Mouse (Mus musculus): ENCODE measurements at regions not wholly inside any gene's neighbourhood (a gene's known extent, or its start where the extent isn't known, plus 50 kb on each side); places are given as distances from the start of the nearest gene placed in this dataset.

DNA sequence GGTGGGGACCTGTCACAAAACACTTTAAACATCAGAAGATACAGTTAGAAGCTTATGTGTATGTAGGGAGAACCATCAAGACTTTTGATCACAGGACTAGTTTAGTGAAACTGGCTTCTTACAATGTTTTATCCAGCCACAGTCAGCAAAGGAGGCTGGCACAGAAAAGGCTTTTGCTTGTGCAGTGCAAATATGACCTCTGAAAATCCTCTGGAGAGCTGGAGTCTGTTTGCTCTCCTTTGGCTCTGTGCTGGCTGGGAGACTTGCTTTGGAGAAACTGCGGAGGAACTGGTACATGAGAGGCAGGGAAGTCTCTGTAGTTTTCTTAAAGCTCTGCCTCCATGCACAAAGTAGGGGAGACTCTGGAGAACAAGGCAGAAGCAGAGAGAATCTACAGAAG lies 497.2 kb upstream of the Pdzrn3 start:
- no peak for DNase-seq (ENCODE audit: low read depth)
- TF ChIP-seq CTCF (IDR thresholded peaks at IDR 0.05; ENCODE audit: borderline replicate concordance, extremely low read depth, insufficient read depth, insufficient read length) (no peak), POLR2A (IDR thresholded peaks at IDR 0.05; ENCODE audit: borderline replicate concordance, extremely low read depth, insufficient read depth, insufficient read length, poor library complexity, severe bottlenecking) (no peak)

DNA sequence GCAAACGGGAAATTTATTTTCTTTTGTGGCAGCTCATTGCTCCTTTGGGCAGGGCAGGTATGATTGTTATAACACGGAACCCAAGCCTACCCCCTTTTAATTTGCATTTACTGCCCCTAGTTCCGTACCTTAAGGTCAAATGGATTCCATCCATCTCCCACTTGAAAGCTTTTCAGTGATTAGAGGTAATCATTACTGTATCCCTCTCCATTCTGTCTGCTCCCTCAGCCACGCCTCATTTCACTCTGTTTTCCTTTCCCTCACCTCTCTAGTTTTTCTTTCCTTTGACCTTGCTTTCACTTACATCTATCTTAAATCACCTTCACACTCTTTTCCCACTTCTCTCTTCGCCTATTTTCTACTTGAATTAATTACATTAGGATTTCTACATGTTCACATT lies 481.2 kb upstream of the Pdzrn3 start:
- DNase-seq (ENCODE audit: low read depth), result no peak
- TF ChIP-seq CTCF (IDR thresholded peaks at IDR 0.05; ENCODE audit: borderline replicate concordance, extremely low read depth, insufficient read depth, insufficient read length) (no peak), POLR2A (IDR thresholded peaks at IDR 0.05; ENCODE audit: borderline replicate concordance, extremely low read depth, insufficient read depth, insufficient read length, poor library complexity, severe bottlenecking) (no peak)

DNA sequence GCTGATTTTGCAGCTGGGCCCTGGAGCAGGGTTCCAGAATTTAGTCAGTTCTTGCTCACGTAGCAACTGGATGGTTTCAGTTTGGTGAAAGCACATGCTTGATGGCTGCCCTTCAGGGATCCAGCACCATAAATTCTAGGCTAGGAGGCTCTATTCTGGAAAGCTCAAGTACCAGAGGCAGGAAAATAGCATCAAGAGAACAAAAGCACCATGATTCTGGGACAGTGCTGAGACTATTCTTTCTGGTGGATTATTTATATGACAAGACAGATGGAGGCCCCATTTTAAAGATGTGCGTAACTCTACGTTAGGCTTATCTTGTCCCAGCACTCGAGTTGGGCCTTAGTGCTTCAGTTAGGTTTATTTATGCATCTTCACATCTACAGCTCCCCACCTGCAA lies 463.0 kb upstream of the Pdzrn3 start:
- no peak for DNase-seq (ENCODE audit: low read depth)
- TF ChIP-seq POLR2A (IDR thresholded peaks at IDR 0.05; ENCODE audit: borderline replicate concordance, extremely low read depth, insufficient read depth, insufficient read length, poor library complexity, severe bottlenecking) (no peak), CTCF (IDR thresholded peaks at IDR 0.05; ENCODE audit: borderline replicate concordance, extremely low read depth, insufficient read depth, insufficient read length) (no peak)

DNA sequence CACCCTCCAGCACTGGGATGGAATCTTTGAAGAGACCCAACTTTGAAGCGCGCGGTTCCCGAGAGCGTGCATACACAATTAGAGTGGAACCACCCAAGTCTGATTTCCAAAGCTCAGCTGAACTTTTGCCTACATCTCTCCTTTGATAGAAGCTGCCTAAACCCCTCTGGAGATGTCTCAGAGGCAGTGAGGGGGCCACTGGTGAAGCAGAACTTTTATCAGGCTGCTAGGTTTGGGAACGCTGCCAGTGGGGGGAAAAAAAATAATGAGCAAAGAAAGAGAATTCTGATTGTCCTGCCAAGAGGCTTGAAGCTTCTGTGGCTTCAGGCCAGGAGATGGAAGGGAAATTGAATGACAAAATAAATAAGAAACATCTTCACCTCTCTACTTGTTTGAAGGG lies 459.9 kb upstream of the Pdzrn3 start:
- peak; percentile 77 for DNase-seq (ENCODE audit: low read depth)
- no peak for TF ChIP-seq CTCF (IDR thresholded peaks at IDR 0.05; ENCODE audit: borderline replicate concordance, extremely low read depth, insufficient read depth, insufficient read length)
- no peak for TF ChIP-seq POLR2A (IDR thresholded peaks at IDR 0.05; ENCODE audit: borderline replicate concordance, extremely low read depth, insufficient read depth, insufficient read length, poor library complexity, severe bottlenecking)

DNA sequence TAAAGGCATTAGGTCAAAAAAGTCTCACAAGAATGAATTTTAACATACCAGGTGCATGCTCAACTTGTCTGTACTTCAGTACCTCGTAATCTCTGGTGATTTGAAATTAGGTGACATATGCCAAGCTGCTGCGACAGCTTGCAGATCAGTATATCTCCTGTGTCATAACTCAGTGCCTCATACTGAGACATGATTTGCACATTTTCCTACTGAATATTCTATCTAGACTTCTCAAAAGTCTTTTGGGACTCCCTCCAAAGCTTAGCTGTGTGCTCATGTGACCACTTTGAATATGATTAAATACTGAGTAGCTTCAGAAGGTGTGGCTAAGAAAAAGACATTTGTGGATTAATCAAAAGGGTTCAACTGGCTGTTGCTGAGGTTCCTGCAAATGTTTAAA lies 416.3 kb upstream of the Pdzrn3 start:
- TF ChIP-seq POLR2A (IDR thresholded peaks at IDR 0.05; ENCODE audit: borderline replicate concordance, extremely low read depth, insufficient read depth, insufficient read length, poor library complexity, severe bottlenecking) (no peak), CTCF (IDR thresholded peaks at IDR 0.05; ENCODE audit: borderline replicate concordance, extremely low read depth, insufficient read depth, insufficient read length) (no peak)

DNA sequence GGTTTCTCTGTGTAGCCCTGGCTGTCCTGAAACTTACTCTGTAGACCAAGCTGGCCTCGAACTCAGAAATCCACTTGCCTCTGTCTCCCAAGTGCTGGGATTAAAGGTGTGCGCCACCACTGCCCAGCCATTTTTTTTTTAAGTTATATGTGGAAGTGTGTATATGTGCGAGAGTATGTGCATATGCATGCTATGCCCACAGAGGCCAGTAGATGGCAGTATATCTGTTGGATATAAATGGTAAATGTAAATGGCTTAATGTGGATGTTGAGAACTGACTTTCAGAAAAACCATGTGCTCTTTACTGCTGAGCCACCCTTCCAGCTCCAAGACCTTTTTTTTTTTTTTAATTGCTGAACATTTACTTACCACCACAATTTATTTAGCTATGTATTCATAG lies 400.2 kb upstream of the Pdzrn3 start:
- TF ChIP-seq POLR2A (IDR thresholded peaks at IDR 0.05; ENCODE audit: borderline replicate concordance, extremely low read depth, insufficient read depth, insufficient read length, poor library complexity, severe bottlenecking) (no peak), CTCF (IDR thresholded peaks at IDR 0.05; ENCODE audit: borderline replicate concordance, extremely low read depth, insufficient read depth, insufficient read length) (no peak; the same call in 1 of the 2 replicates)
- DNase-seq (ENCODE audit: low read depth), result no peak

More for the DNA sequence above, 416.3 kb upstream of the Pdzrn3 start:
- peak; percentile 36 for DNase-seq (ENCODE audit: low read depth)

DNA sequence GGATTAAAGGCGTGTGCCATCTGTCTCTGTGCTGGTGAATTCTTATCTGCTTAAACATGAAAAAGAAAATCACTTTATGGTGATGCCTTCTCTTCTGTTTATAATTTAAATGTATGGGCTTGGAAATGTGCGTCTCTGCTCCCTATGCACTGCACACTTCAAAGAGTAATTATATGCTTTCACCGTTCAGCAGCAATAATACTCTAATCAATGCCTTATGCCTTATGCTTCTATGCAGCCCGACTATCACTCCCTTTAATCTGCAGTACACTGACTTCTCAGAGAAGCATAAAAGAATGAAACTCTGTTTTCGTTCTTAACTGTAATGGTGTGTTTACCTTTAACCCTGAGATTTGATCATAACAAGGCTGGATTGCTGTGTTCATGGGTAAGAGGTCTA lies 395.5 kb upstream of the Pdzrn3 start:
- peak; percentile 31 for DNase-seq (ENCODE audit: low read depth)
- TF ChIP-seq POLR2A (IDR thresholded peaks at IDR 0.05; ENCODE audit: borderline replicate concordance, extremely low read depth, insufficient read depth, insufficient read length, poor library complexity, severe bottlenecking) (no peak), CTCF (IDR thresholded peaks at IDR 0.05; ENCODE audit: borderline replicate concordance, extremely low read depth, insufficient read depth, insufficient read length) (no peak)

DNA sequence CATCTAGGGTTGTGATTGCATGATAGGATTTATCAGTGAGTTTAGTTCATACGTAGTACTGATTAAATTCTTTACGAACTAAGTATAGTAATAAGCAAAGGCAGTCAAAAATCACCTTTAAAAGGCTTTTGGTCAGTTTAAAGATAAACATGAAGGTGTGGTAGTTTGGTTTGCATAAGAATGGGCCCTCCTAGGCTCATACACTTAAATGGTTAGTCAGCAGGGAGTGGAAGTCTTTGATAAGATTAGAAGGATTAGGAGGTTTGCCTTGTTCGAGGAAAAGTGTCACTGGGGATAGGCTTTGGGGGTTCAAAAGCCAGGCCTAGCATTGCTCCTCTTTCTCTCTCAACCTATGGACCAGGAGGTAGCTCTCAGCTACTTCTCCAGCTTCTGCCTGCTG lies 357.4 kb upstream of the Pdzrn3 start:
- no peak for TF ChIP-seq CTCF (IDR thresholded peaks at IDR 0.05; ENCODE audit: borderline replicate concordance, extremely low read depth, insufficient read depth, insufficient read length)
- TF ChIP-seq POLR2A (IDR thresholded peaks at IDR 0.05; ENCODE audit: borderline replicate concordance, extremely low read depth, insufficient read depth, insufficient read length, poor library complexity, severe bottlenecking), result no peak

DNA sequence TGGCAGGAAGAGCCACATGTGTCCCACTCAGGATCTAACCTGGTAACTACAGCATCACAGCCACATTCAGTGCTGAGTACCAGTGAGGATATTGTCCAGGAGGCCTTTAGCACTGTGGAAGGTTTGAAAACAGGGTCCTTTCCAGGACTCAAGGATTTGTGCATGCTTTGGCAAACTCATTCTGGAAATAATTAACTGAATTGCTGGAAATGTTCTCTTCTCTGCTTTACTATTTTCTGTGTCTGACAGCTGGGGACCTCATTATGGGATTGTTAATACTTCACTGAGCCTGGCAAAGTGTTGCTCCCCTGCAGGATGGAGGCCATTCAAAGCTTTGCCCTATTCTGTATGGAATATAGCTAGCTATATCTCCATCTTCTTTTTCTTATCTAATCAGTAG lies 342.8 kb upstream of the Pdzrn3 start:
- TF ChIP-seq CTCF (IDR thresholded peaks at IDR 0.05; ENCODE audit: borderline replicate concordance, extremely low read depth, insufficient read depth, insufficient read length), result no peak
- TF ChIP-seq POLR2A (IDR thresholded peaks at IDR 0.05; ENCODE audit: borderline replicate concordance, extremely low read depth, insufficient read depth, insufficient read length, poor library complexity, severe bottlenecking), result no peak
- DNase-seq (ENCODE audit: low read depth), result peak; percentile 37

More for the DNA sequence above, 357.4 kb upstream of the Pdzrn3 start:
- no peak for DNase-seq (ENCODE audit: low read depth)

DNA sequence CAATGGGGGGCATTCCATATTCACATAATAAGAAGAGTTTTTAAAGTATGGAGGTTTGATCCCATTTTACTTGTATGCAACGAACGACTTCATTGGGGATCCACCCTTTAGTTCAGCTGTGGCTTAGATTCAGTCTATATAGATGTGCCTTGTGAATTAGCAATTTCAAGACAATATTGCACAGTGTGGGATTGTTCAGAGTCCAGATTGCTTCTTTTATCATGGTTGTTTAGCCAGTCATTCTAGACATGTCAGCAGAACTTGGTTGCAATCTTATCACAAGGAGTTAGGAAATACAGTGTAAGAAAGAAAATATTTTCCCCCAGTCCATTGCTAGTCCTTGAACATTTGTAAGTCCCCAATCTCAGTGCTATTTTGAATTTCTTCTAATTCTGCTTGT lies 312.0 kb upstream of the Pdzrn3 start:
- TF ChIP-seq POLR2A (IDR thresholded peaks at IDR 0.05; ENCODE audit: borderline replicate concordance, extremely low read depth, insufficient read depth, insufficient read length, poor library complexity, severe bottlenecking), result no peak
- TF ChIP-seq CTCF (IDR thresholded peaks at IDR 0.05; ENCODE audit: borderline replicate concordance, extremely low read depth, insufficient read depth, insufficient read length), result no peak
- no peak for DNase-seq (ENCODE audit: low read depth)

DNA sequence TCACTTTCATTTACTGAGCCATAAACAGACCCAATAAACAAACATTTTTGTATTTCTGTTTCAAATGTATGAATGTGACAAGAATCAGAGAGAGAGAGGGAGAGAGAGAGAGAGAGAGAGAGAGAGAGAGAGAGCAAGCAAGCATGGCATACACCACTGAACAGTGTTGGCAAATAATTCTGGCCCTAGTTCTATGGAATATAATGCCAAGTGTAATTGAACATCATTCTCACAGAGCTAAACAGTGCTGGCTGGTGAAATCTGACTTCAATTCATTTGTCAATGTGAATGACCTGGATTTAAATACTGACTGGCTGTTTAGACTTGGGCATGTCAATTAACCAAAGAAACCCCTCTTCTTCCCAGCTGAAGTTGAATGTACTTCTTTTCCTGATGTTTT lies 308.9 kb upstream of the Pdzrn3 start:
- TF ChIP-seq CTCF (IDR thresholded peaks at IDR 0.05; ENCODE audit: borderline replicate concordance, extremely low read depth, insufficient read depth, insufficient read length) (no peak), POLR2A (IDR thresholded peaks at IDR 0.05; ENCODE audit: borderline replicate concordance, extremely low read depth, insufficient read depth, insufficient read length, poor library complexity, severe bottlenecking) (no peak)
- peak; percentile 51 for DNase-seq (ENCODE audit: low read depth)

DNA sequence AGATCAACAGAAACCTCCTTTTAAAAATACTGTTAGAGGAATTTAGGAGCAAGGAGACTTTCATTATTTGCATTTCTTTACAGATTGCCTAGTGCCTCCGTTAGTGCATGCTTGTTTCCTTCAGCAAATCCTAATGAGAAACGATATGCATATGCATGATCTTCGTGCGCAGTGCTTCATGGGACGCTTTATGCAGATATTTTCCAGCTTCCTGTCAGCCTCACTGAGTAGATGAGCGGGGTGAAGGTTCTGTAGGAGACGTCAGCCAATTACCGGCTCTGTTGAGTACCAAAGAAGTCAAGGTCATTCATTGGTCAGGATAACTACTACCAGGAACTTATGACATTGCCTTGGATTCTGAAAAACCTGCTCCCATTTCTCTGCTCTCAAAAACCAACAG lies 308.0 kb upstream of the Pdzrn3 start:
- no peak for TF ChIP-seq CTCF (IDR thresholded peaks at IDR 0.05; ENCODE audit: borderline replicate concordance, extremely low read depth, insufficient read depth, insufficient read length)
- TF ChIP-seq POLR2A (IDR thresholded peaks at IDR 0.05; ENCODE audit: borderline replicate concordance, extremely low read depth, insufficient read depth, insufficient read length, poor library complexity, severe bottlenecking), result no peak
- DNase-seq (ENCODE audit: low read depth), result peak; percentile 85

DNA sequence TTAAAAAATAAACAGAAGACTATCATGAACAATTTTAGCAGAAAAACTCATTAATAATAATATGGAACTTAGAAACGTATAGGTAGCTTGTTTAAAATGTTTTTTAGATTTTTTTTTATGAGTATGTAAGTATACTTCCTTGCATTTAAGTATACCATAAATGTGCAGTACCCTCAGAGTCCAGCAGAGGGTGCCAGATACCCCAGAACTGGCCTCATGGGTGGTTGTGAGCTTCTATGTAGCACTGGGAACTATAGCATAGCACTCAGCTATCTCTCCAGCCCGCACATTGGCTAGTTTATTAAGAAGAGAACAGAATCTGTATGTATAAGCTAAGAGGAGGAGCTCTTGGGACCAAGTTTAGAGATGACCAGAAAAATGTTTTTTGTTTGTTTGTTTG lies 306.7 kb upstream of the Pdzrn3 start:
- TF ChIP-seq CTCF (IDR thresholded peaks at IDR 0.05; ENCODE audit: borderline replicate concordance, extremely low read depth, insufficient read depth, insufficient read length) (peak; percentile 32; the same call in 1 of the 2 replicates), POLR2A (IDR thresholded peaks at IDR 0.05; ENCODE audit: borderline replicate concordance, extremely low read depth, insufficient read depth, insufficient read length, poor library complexity, severe bottlenecking) (no peak)
- DNase-seq (ENCODE audit: low read depth), result no peak
